ENCODE assay signal across 7 mouse cellular contexts in genomic region chr2:45184704-45185620, GRCm38 (mm10).
DNase-seq lines count a peak whose midpoint lies in the region; ATAC-seq and TF ChIP-seq lines count a peak whose summit lies in the region.

No protein-coding gene starts in this region.

- no peak overlapping the region for H3K4me3 ChIP-seq in embryonic facial prominence, embryonic 11.5 days (ENCODE audit: low read depth, low read length)
- no peak overlapping the region for H3K4me3 ChIP-seq in hindbrain, embryonic 11.5 days (ENCODE audit: low read depth, low read length)
- H3K4me3 ChIP-seq in liver, adult 2 months (ENCODE audit: insufficient read depth, low read depth, low read length) = no peak overlapping the region; the same call in 1 of the 2 replicates
- peak overlapping the region; percentile 1; the same call in 1 of the 2 replicates for H3K4me3 ChIP-seq in midbrain, embryonic 16.5 days (ENCODE audit: low read depth, low read length)

- H3K9me3 ChIP-seq in embryonic facial prominence, embryonic 11.5 days (replicated peaks; ENCODE audit: control insufficient read depth, low read length) = no peaks in the 10 kb centered on the region
- no peaks in the 10 kb centered on the region for H3K9me3 ChIP-seq in hindbrain, embryonic 11.5 days (ENCODE audit: control insufficient read depth, low read length)
- H3K9me3 ChIP-seq in midbrain, embryonic 16.5 days (replicated peaks; ENCODE audit: control insufficient read depth, low read length, poor library complexity, severe bottlenecking) = no peaks in the 10 kb centered on the region

- peak; percentile 32 for DNase-seq in adrenal gland, postnatal 14 days
- DNase-seq in embryonic facial prominence, embryonic 11.5 days (ENCODE audit: low spot score) = peak; percentile 69
- DNase-seq in hindbrain, embryonic 11.5 days (ENCODE audit: low spot score) = peak; percentile 52
- DNase-seq in liver, adult 2 months (ENCODE audit: extremely low read depth, low read depth, low spot score) = peak; percentile 16
- DNase-seq in cerebellum, adult 8-10 months = no peak
- no peak for DNase-seq in ovary, postnatal 36 days (ENCODE audit: low spot score)

- no peaks in the 10 kb centered on the region for H3K36me3 ChIP-seq in embryonic facial prominence, embryonic 11.5 days (replicated peaks; ENCODE audit: control insufficient read depth, insufficient read depth, low read depth, low read length)
- H3K36me3 ChIP-seq in hindbrain, embryonic 11.5 days (ENCODE audit: control insufficient read depth, insufficient read depth, low read length) = no peaks in the 10 kb centered on the region
- H3K36me3 ChIP-seq in liver, adult 2 months (ENCODE audit: control insufficient read depth, insufficient read depth, low read length) = no peaks in the 10 kb centered on the region
- H3K36me3 ChIP-seq in midbrain, embryonic 16.5 days (ENCODE audit: control insufficient read depth, insufficient read depth, low read length) = no peaks in the 10 kb centered on the region

- 10% methylated on average over 18 of the region's 18 CpGs for WGBS in embryonic facial prominence, embryonic 11.5 days
- 10% methylated on average over 18 of the region's 18 CpGs for WGBS in hindbrain, embryonic 11.5 days
- WGBS in liver, adult 2 months = 30% methylated on average over 18 of the region's 18 CpGs
- WGBS in midbrain, embryonic 16.5 days = 5% methylated on average over 18 of the region's 18 CpGs

- no peak for ATAC-seq in embryonic facial prominence, embryonic 11.5 days (replicated peaks; ENCODE audit: insufficient number of reproducible peaks, low FRiP score, low TSS enrichment, low read depth)
- peak; percentile 53 for ATAC-seq in hindbrain, embryonic 11.5 days (ENCODE audit: low FRiP score)
- peak; percentile 66; the same call in 1 of the 2 replicates for ATAC-seq in midbrain, embryonic 16.5 days

- no peak overlapping the region; the same call in 1 of the 2 replicates for H3K27ac ChIP-seq in embryonic facial prominence, embryonic 11.5 days (replicated peaks; ENCODE audit: low read depth, low read length)
- no peak overlapping the region for H3K27ac ChIP-seq in hindbrain, embryonic 11.5 days (ENCODE audit: low read depth, low read length)
- H3K27ac ChIP-seq in liver, adult 2 months (replicated peaks; ENCODE audit: insufficient read depth, low read depth, low read length) = no peak overlapping the region
- H3K27ac ChIP-seq in midbrain, embryonic 16.5 days (ENCODE audit: low read length) = no peak overlapping the region

- no peaks in the 10 kb centered on the region for H3K27me3 ChIP-seq in embryonic facial prominence, embryonic 11.5 days (ENCODE audit: control insufficient read depth, insufficient read depth, low read length)
- no peaks in the 10 kb centered on the region for H3K27me3 ChIP-seq in hindbrain, embryonic 11.5 days (ENCODE audit: control insufficient read depth, insufficient read depth, low read length)
- no peaks in the 10 kb centered on the region for H3K27me3 ChIP-seq in liver, adult 2 months (ENCODE audit: control insufficient read depth, insufficient read depth, low read length)
- no peaks in the 10 kb centered on the region for H3K27me3 ChIP-seq in midbrain, embryonic 16.5 days (ENCODE audit: control insufficient read depth, insufficient read depth, low read depth, low read length)

- H3K9ac ChIP-seq in embryonic facial prominence, embryonic 11.5 days (replicated peaks; ENCODE audit: low read length) = peak overlapping the region; percentile 13; the same call in 1 of the 2 replicates
- H3K9ac ChIP-seq in hindbrain, embryonic 11.5 days (ENCODE audit: low read depth, low read length) = no peak overlapping the region
- H3K9ac ChIP-seq in liver, adult 2 months (ENCODE audit: low read depth, low read length) = no peak overlapping the region
- no peak overlapping the region for H3K9ac ChIP-seq in midbrain, embryonic 16.5 days (ENCODE audit: low read depth, low read length)

- no peak for TF ChIP-seq POLR2A in liver, adult 2 months (IDR thresholded peaks at IDR 0.05; ENCODE audit: extremely low read depth, insufficient read depth, low read length)

- no peak for TF ChIP-seq CTCF in liver, adult 2 months (IDR thresholded peaks at IDR 0.05; ENCODE audit: low read depth, low read length)

- H3K79me2 ChIP-seq in liver, adult 2 months (ENCODE audit: control insufficient read depth, insufficient read depth, low read length) = no peaks in the 10 kb centered on the region

- peak overlapping the region; percentile 30 for H3K4me2 ChIP-seq in embryonic facial prominence, embryonic 11.5 days (ENCODE audit: low read depth, low read length)
- H3K4me2 ChIP-seq in hindbrain, embryonic 11.5 days (replicated peaks; ENCODE audit: low read depth, low read length) = peak overlapping the region; percentile 30
- H3K4me2 ChIP-seq in midbrain, embryonic 16.5 days (ENCODE audit: low read length) = peak overlapping the region; percentile 45

- no peaks in the 10 kb centered on the region; the same call in 1 of the 2 replicates for H3K4me1 ChIP-seq in embryonic facial prominence, embryonic 11.5 days (ENCODE audit: control insufficient read depth, insufficient read depth, low read length)
- 0 out of 2 replicates have a peak, but pooled peaks cover 2% of the 10 kb centered on the region for H3K4me1 ChIP-seq in hindbrain, embryonic 11.5 days (replicated peaks; ENCODE audit: control insufficient read depth, insufficient read depth, low read length)
- H3K4me1 ChIP-seq in liver, adult 2 months (ENCODE audit: control insufficient read depth, insufficient read depth, low read length) = no peaks in the 10 kb centered on the region
- peaks cover 4% of the 10 kb centered on the region; the same call in 1 of the 2 replicates for H3K4me1 ChIP-seq in midbrain, embryonic 16.5 days (ENCODE audit: control insufficient read depth, insufficient read depth, low read length)

Comparison
In these comparisons a context has a peak if more than half of its experiments do, and no peak if none do; other contexts are left out.
1. DNase-seq: peak in adrenal gland, postnatal 14 days (single experiment), embryonic facial prominence, embryonic 11.5 days (single experiment), hindbrain, embryonic 11.5 days (single experiment) and liver, adult 2 months (single experiment); none in cerebellum, adult 8-10 months (single experiment) and ovary, postnatal 36 days (single experiment).
2. Peak in every context shown above with its lines, with median percentiles within 50 percentile points of each other: H3K4me2 ChIP-seq.